ENCODE assay signal across 15 mouse cellular contexts in the genomic region with DNA sequence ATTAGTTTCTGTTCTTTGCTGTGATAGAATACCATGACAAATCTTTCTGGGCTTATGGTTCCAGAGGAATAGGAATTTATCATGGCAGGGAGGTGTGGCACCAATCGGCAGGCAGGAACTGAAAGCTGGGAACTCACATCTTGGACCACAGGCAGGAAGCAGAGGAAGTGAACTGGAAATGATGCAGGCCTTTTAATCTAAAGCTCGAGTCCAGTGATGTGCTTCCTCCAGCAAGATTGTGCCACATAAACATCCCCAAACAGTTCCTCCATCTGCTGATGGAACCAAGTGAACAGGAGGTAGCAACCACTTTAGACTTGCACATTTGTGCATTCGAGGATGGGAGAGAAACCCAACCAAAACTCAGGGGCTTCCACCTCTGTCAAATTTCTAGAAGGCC. TPM values are rescaled to one million over a fixed set of nuclear protein-coding genes. Genes with fewer than 3 reads are reported as not detected.
DNase-seq lines count a peak whose midpoint lies in the region; ATAC-seq and TF ChIP-seq lines count a peak whose summit lies in the region.
"Had no signal": no experiment of that assay in that cellular context is flagged by ENCODE, and none has a peak within 500 bp of the region (broad histone marks: within the 10 kb centered on the region; RNA-seq: fewer than 3 reads in every experiment).

No protein-coding gene starts in this region.

- no peaks in the 10 kb centered on the region for H3K4me1 ChIP-seq in kidney, embryonic 16.5 days (ENCODE audit: insufficient read depth, low read length)
- no peaks in the 10 kb centered on the region for H3K4me1 ChIP-seq in lung, embryonic 15.5 days
- H3K4me1 ChIP-seq in stomach, postnatal 0 days (replicated peaks; ENCODE audit: control insufficient read depth, insufficient read depth) = no peaks in the 10 kb centered on the region

- no peak overlapping the region for H3K4me3 ChIP-seq in kidney, embryonic 16.5 days (ENCODE audit: low read length)
- no peak overlapping the region for H3K4me3 ChIP-seq in lung, embryonic 15.5 days
- H3K4me3 ChIP-seq in stomach, postnatal 0 days (ENCODE audit: low read depth, low read length) = no peak overlapping the region
- H3K4me3 ChIP-seq: liver, embryonic 13.5 days had no signal

- H3K27ac ChIP-seq in kidney, embryonic 16.5 days (ENCODE audit: low read length) = 0 out of 2 replicates have a peak overlapping the region, but pooled peaks have one; percentile 17
- H3K27ac ChIP-seq in lung, embryonic 15.5 days = peak overlapping the region; percentile 20; the same call in 1 of the 2 replicates
- H3K27ac ChIP-seq in stomach, postnatal 0 days (replicated peaks) = no peak overlapping the region
- H3K27ac ChIP-seq: liver, embryonic 13.5 days had no signal

- peaks cover 7% of the 10 kb centered on the region for H3K36me3 ChIP-seq in kidney, embryonic 16.5 days (ENCODE audit: insufficient read depth, low read length)
- peaks cover 12% of the 10 kb centered on the region; the same call in 1 of the 2 replicates for H3K36me3 ChIP-seq in lung, embryonic 15.5 days
- no peaks in the 10 kb centered on the region for H3K36me3 ChIP-seq in stomach, postnatal 0 days (ENCODE audit: control insufficient read depth, insufficient read depth, low read length)

- no peak for ATAC-seq in kidney, embryonic 16.5 days (ENCODE audit: low FRiP score, low TSS enrichment)
- peak; percentile 89 for ATAC-seq in granulocyte monocyte progenitor cell, adult 5-6 weeks (replicated peaks; ENCODE audit: poor library complexity, severe bottlenecking)
- no peak for ATAC-seq in lung, embryonic 15.5 days (ENCODE audit: borderline replicate concordance, extremely low read depth, low FRiP score, low TSS enrichment)
- ATAC-seq in monocyte, adult 5-6 weeks (replicated peaks; ENCODE audit: insufficient number of reproducible peaks, low FRiP score, low TSS enrichment, poor library complexity, severe bottlenecking) = peak; percentile 73
- ATAC-seq in erythroblast, adult 5-6 weeks (replicated peaks; ENCODE audit: low FRiP score, poor library complexity, severe bottlenecking) = no peak
- no peak for ATAC-seq in stomach, postnatal 0 days (ENCODE audit: low FRiP score, low TSS enrichment)
- ATAC-seq: hindbrain, embryonic 16.5 days had no signal

- H3K27me3 ChIP-seq in kidney, embryonic 16.5 days (ENCODE audit: insufficient read depth, low read length) = no peaks in the 10 kb centered on the region
- H3K27me3 ChIP-seq in lung, embryonic 15.5 days = no peaks in the 10 kb centered on the region
- H3K27me3 ChIP-seq in stomach, postnatal 0 days (ENCODE audit: control insufficient read depth, insufficient read depth, low read length) = no peaks in the 10 kb centered on the region
- H3K27me3 ChIP-seq: liver, embryonic 13.5 days had no signal

- no peak overlapping the region for H3K4me2 ChIP-seq in kidney, embryonic 16.5 days (replicated peaks; ENCODE audit: low read depth, low read length)
- H3K4me2 ChIP-seq in lung, embryonic 15.5 days = no peak overlapping the region
- H3K4me2 ChIP-seq in stomach, postnatal 0 days (replicated peaks; ENCODE audit: low read depth) = no peak overlapping the region
- H3K4me2 ChIP-seq: liver, embryonic 13.5 days had no signal

- 54% methylated on average over 3 of the region's 3 CpGs for WGBS in kidney, embryonic 16.5 days
- 53% methylated on average over 3 of the region's 3 CpGs for whole genome bisulfite sequencing in lung, embryonic 15.5 days
- WGBS in stomach, postnatal 0 days = 61% methylated on average over 3 of the region's 3 CpGs

- DNase-seq in kidney, adult 8-10 months = no peak
- DNase-seq in stomach, postnatal 0 days (ENCODE audit: low spot score) = no peak
- DNase-seq: adrenal gland, postnatal 10 days; cerebellum, adult 18-20 months; embryo, embryonic 11 days; kidney, postnatal 25 days; liver, embryonic 13.5 days; right cerebral cortex, postnatal 4 days had no signal

- no peak overlapping the region for H3K9ac ChIP-seq in kidney, embryonic 16.5 days (replicated peaks; ENCODE audit: low read length)
- H3K9ac ChIP-seq in lung, embryonic 15.5 days = no peak overlapping the region
- H3K9ac ChIP-seq in stomach, postnatal 0 days (ENCODE audit: low read length) = no peak overlapping the region
- H3K9ac ChIP-seq: liver, embryonic 13.5 days had no signal

- H3K9me3 ChIP-seq in kidney, embryonic 16.5 days (ENCODE audit: low read length) = no peaks in the 10 kb centered on the region
- no peaks in the 10 kb centered on the region for H3K9me3 ChIP-seq in lung, embryonic 15.5 days
- no peaks in the 10 kb centered on the region for H3K9me3 ChIP-seq in stomach, postnatal 0 days (ENCODE audit: control insufficient read depth, low read length)
- H3K9me3 ChIP-seq: liver, embryonic 13.5 days had no signal

- no peak for TF ChIP-seq EP300 in stomach, postnatal 0 days (optimal IDR thresholded peaks at IDR 0.05)

- no peak for TF ChIP-seq CTCF in stomach, postnatal 0 days (IDR thresholded peaks at IDR 0.05; ENCODE audit: low read depth)

RNA-seq across cellular contexts. Expression of a gene that starts 12.6 kb away (rescaled TPM):
- polyA plus RNA-seq in kidney, embryonic 16.5 days (2015; fragmentation: Nextera tagmentation; extraction: Ambion mirVana) = 13.7 and 15.8 TPM in 2 replicates
- total RNA-seq in granulocyte monocyte progenitor cell, adult 5-6 weeks (2014; fragmentation: Nextera tagmentation) = 96.8 and 101 TPM in 2 replicates
- total RNA-seq in granulocyte monocyte progenitor cell, adult 5-6 weeks (2017) = 73.9 and 75.1 TPM in 2 replicates
- 26.8 and 28.6 TPM in 2 replicates for polyA plus RNA-seq in lung, embryonic 15.5 days (2015; fragmentation: Nextera tagmentation; extraction: Ambion mirVana)
- 73.5 to 108 TPM (median 98.7 TPM) in 3 replicates for total RNA-seq in monocyte, adult 5-6 weeks (2017)
- 13.6 and 31.1 TPM in 2 replicates for total RNA-seq in erythroblast, adult 5-6 weeks (2015; ENCODE audit: low replicate concordance)
- 12.9 and 14.5 TPM in 2 replicates for total RNA-seq in erythroblast, adult 5-6 weeks (2017; ENCODE audit: low replicate concordance)
- polyA plus RNA-seq in stomach, postnatal 0 days (2015; fragmentation: Nextera tagmentation; extraction: Ambion mirVana) = 13.8 and 14.9 TPM in 2 replicates

RNA-seq across cellular contexts. Expression of a gene that starts 28.0 kb away (rescaled TPM):
- 0.17 and 0.28 TPM in 2 replicates for polyA plus RNA-seq in kidney, embryonic 16.5 days (2015; fragmentation: Nextera tagmentation; extraction: Ambion mirVana)
- total RNA-seq in granulocyte monocyte progenitor cell, adult 5-6 weeks (2014; fragmentation: Nextera tagmentation) = 38.6 and 42.1 TPM in 2 replicates
- total RNA-seq in granulocyte monocyte progenitor cell, adult 5-6 weeks (2017) = 49.4 and 62.3 TPM in 2 replicates
- 0.42 and 0.50 TPM in 2 replicates for polyA plus RNA-seq in lung, embryonic 15.5 days (2015; fragmentation: Nextera tagmentation; extraction: Ambion mirVana)
- 69.7 to 98.1 TPM (median 80.6 TPM) in 3 replicates for total RNA-seq in monocyte, adult 5-6 weeks (2017)
- total RNA-seq in erythroblast, adult 5-6 weeks (2015; ENCODE audit: low replicate concordance) = 1.7 and 2.5 TPM in 2 replicates
- 3.6 and 5.3 TPM in 2 replicates for total RNA-seq in erythroblast, adult 5-6 weeks (2017; ENCODE audit: low replicate concordance)
- 1.1 and 1.6 TPM in 2 replicates for polyA plus RNA-seq in stomach, postnatal 0 days (2015; fragmentation: Nextera tagmentation; extraction: Ambion mirVana)
- total RNA-seq: gastrocnemius, adult 18-20 months had no signal
- polyA plus RNA-seq: hindbrain, embryonic 16.5 days had no signal

Comparison
In these comparisons a context has a peak if more than half of its experiments do, and no peak if none do; other contexts are left out.
1. ATAC-seq: peak in granulocyte monocyte progenitor cell, adult 5-6 weeks (single experiment) and monocyte, adult 5-6 weeks (single experiment); none in kidney, embryonic 16.5 days (single experiment), lung, embryonic 15.5 days (single experiment), erythroblast, adult 5-6 weeks (single experiment) and stomach, postnatal 0 days (single experiment).
2. RNA of a gene that starts 28.0 kb away (total RNA-seq): 69.7 to 98.1 TPM in monocyte, adult 5-6 weeks and 38.6 to 62.3 TPM in granulocyte monocyte progenitor cell, adult 5-6 weeks; 1.7 to 5.3 TPM in erythroblast, adult 5-6 weeks; every median in the first group is over 4 times any median in the second.